7 mouse cellular contexts compared by ENCODE assay signal in genomic region chr5:144154528-144154927, GRCm38 (mm10). TPM values are rescaled to one million over a fixed set of nuclear protein-coding genes. Genes with fewer than 3 reads are reported as not detected.
DNase-seq lines count a peak whose midpoint lies in the region; ATAC-seq lines count a peak whose summit lies in the region.

No protein-coding gene starts in this region.

- peaks cover 5% of the 10 kb centered on the region; the same call in 1 of the 2 replicates for H3K36me3 ChIP-seq in limb, embryonic 11.5 days (ENCODE audit: control insufficient read depth, insufficient read depth, low read length)

- peak; percentile 73 for DNase-seq in testis, postnatal 10 days (ENCODE audit: low spot score)
- DNase-seq in testis, postnatal 14 days (ENCODE audit: low spot score): no peak
- peak; percentile 54 to 67 for DNase-seq in adrenal gland, adult 18-20 months (ENCODE audit: low spot score in 2 of 2)
- DNase-seq in embryo, embryonic 11.5 days (ENCODE audit: low read depth, low spot score): peak; percentile 54
- DNase-seq in induced T-regulatory cell, adult 2 months (ENCODE audit: low read depth): peak; percentile 87
- peak; percentile 79 for DNase-seq in limb, embryonic 11.5 days (ENCODE audit: low spot score)
- DNase-seq in retina, postnatal 7 days (ENCODE audit: low read depth, low spot score): peak; percentile 68

- no peak for ATAC-seq in limb, embryonic 11.5 days (ENCODE audit: insufficient number of reproducible peaks, low FRiP score, low TSS enrichment, low read depth)

- no peak overlapping the region for H3K4me3 ChIP-seq in limb, embryonic 11.5 days (ENCODE audit: low read depth, low read length)

- H3K27me3 ChIP-seq in limb, embryonic 11.5 days (ENCODE audit: control insufficient read depth, insufficient read depth, low read length): no peaks in the 10 kb centered on the region

- no peak overlapping the region for H3K4me2 ChIP-seq in limb, embryonic 11.5 days (ENCODE audit: low read depth, severe bottlenecking)

- H3K9ac ChIP-seq in limb, embryonic 11.5 days (ENCODE audit: low read length): no peak overlapping the region

- H3K4me1 ChIP-seq in limb, embryonic 11.5 days (ENCODE audit: control insufficient read depth, insufficient read depth, low read length): no peaks in the 10 kb centered on the region

- 43% methylated on average over 7 of the region's 7 CpGs for WGBS in limb, embryonic 11.5 days

- no peak overlapping the region for H3K27ac ChIP-seq in limb, embryonic 11.5 days (replicated peaks; ENCODE audit: low read depth, low read length)

- no peaks in the 10 kb centered on the region for H3K9me3 ChIP-seq in limb, embryonic 11.5 days (ENCODE audit: control insufficient read depth, low read length)

RNA-seq across cellular contexts. Expression of gene Bhlha15, which starts 35.6 kb away (rescaled TPM):
- total RNA-seq in adrenal gland, adult 18-20 months (2021): under 1 TPM; 0.32 to 0.40 TPM
- 0.06 and 0.15 TPM in 2 replicates for polyA plus RNA-seq in limb, embryonic 11.5 days (2014; fragmentation: Nextera tagmentation; extraction: Ambion mirVana)

RNA-seq across cellular contexts. Expression of gene Lmtk2, which starts 54.3 kb away (rescaled TPM):
- total RNA-seq in adrenal gland, adult 18-20 months (2021): 10 to 100 TPM; 36.1 to 39.6 TPM
- 4.4 and 4.6 TPM in 2 replicates for polyA plus RNA-seq in limb, embryonic 11.5 days (2014; fragmentation: Nextera tagmentation; extraction: Ambion mirVana)
